Mouse (Mus musculus): ENCODE results near the gene Il7r.

The Il7r gene

GRCm38 (mm10) chr15:9471053-9471685, 58.8 kb downstream of the Il7r start:
- no peak for DNase-seq (ENCODE audit: low read depth)

DNA sequence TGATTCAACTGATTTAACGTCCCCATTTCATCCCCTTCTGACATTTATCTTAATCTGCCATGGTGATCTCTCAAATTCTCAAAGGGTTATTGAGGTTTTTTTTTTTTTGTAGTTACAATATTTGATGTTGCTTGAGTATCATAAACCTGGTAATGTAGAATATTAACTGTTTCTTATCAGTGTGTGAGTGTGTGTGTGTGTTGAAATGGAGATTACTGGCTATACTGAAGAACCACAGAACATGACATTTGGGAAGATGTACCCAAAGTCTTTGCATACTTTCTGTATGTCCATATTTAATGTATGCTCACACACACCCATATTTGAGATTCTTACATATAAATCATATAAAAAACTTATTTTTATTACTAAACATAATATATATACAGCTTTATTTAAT, 65.9 kb downstream of the Il7r start:
- no peak for DNase-seq (ENCODE audit: low read depth)

GRCm38 (mm10) chr15:9463521-9464027, 66.4 kb downstream of the Il7r start:
- no peak for DNase-seq (ENCODE audit: low read depth)

All from fibroblast of lung, adult 2 months (primary cell).